Mouse (Mus musculus): Measurements from ENCODE around the gene Brap.

DNA sequence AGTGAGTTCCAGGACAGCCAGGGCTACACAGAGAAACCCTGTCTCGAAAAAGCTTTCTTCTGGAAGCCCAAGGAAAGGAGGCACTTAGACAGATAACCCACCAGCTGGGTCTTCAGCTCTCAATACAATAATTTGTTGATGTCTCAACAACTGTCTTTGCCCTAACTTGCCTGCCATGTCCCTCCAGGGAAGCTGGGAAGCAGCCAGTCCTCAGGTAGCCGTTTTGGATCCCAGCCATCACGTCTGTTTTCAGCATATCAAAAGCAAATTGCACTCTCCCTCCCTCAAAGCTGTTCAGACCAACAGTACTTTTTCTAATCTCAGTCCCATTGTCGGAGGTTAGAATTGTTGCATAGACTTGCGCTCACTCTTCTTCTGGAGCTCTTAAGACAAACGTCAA lies 3.7 kb downstream of the Brap start:
- TF ChIP-seq GATA1 (IDR thresholded peaks at IDR 0.05; ENCODE audit: low read length) (no peak), TAL1 (IDR thresholded peaks at IDR 0.05; ENCODE audit: low read length) (no peak)

All from erythroblast, embryonic 14.5 days (primary cell).